Mouse (Mus musculus): ENCODE measurements at regions not wholly inside any gene's neighbourhood (a gene's known extent, or its start where the extent isn't known, plus 50 kb on each side); places are given as distances from the start of the nearest gene placed in this dataset.

DNA sequence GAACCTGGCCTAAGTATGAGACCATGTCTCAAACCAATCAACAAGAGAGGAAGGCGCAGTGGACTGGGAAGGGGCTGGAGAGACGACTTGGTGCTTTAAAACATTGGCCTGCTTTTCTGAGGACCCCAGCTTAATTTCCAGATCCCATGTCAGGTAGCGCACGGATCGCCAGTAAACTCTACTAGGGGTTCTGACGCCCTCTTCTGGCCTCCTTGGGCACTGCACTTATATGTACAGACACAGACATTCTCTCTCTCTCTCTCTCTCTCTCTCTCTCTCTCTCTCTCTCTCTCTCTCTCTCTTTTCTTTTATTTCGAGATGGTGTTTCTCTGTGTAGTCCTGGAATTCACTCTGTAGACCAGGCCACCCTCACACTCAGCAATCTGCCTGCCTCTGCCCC, 60.0 kb upstream of the Zfp217 start:
- TF ChIP-seq POLR2AphosphoS5 (IDR thresholded peaks at IDR 0.05; ENCODE audit: borderline replicate concordance, low read depth, low read length) (no peak), USF1 (IDR thresholded peaks at IDR 0.05; ENCODE audit: low read depth, low read length) (no peak), POLR2AphosphoS2 (IDR thresholded peaks at IDR 0.05; ENCODE audit: low read length) (no peak), UBTF (IDR thresholded peaks at IDR 0.05; ENCODE audit: borderline replicate concordance, insufficient read depth, low read depth, low read length) (no peak), CTCF (IDR thresholded peaks at IDR 0.05 in 2 of 3, conservative IDR thresholded peaks at IDR 0.05 in 1 of 3; ENCODE audit: control insufficient read depth in 1 of 3, insufficient read depth in 1 of 3, low read depth in 2 of 3, low read length in 3 of 3, poor library complexity in 1 of 3, severe bottlenecking in 1 of 3) (peak; percentile 37 to 51 (median 49)), EP300 (IDR thresholded peaks at IDR 0.05; ENCODE audit: low read depth in 1 of 2, low read length in 2 of 2) (no peak)

Measured in MEL (cell line).